Mouse (Mus musculus): ENCODE results near the gene Tll1.
"Not testable (repeated sequence)": the region's sequence is repeated elsewhere in the genome, so short reads cannot be mapped to it uniquely, and the experiment has no call there.

Gene Tll1

GRCm38 (mm10) chr8:64059867-64060266 is 146.2 kb downstream of the Tll1 start:
- no peak for DNase-seq (ENCODE audit: low spot score in 2 of 2)

- no peak for DNase-seq (ENCODE audit: low spot score in 2 of 2)
Observed at GRCm38 (mm10) chr8:64057571-64057970, 148.5 kb downstream of the Tll1 start.

GRCm38 (mm10) chr8:64048556-64048955 is 157.5 kb downstream of the Tll1 start:
- no peak for DNase-seq (ENCODE audit: low spot score in 2 of 2)

- no peak for DNase-seq (ENCODE audit: low spot score in 2 of 2)
Observed at GRCm38 (mm10) chr8:64047963-64048505, 158.0 kb downstream of the Tll1 start.

GRCm38 (mm10) chr8:64041303-64041884 is 164.7 kb downstream of the Tll1 start:
- DNase-seq (ENCODE audit: low spot score in 2 of 2) = no peak

GRCm38 (mm10) chr8:64030672-64031385 is 175.2 kb downstream of the Tll1 start:
- no peak for DNase-seq (ENCODE audit: low spot score in 2 of 2)

GRCm38 (mm10) chr8:64030081-64030480 is 176.0 kb downstream of the Tll1 start:
- DNase-seq (ENCODE audit: low spot score in 2 of 2) = no peak

- DNase-seq (ENCODE audit: low spot score in 2 of 2) = no peak
Observed at GRCm38 (mm10) chr8:64029525-64029924, 176.5 kb downstream of the Tll1 start.

- no peak for DNase-seq (ENCODE audit: low spot score in 2 of 2)
Observed at GRCm38 (mm10) chr8:64024359-64024758, 181.7 kb downstream of the Tll1 start.

GRCm38 (mm10) chr8:64023579-64023978 is 182.5 kb downstream of the Tll1 start:
- no peak for DNase-seq (ENCODE audit: low spot score in 2 of 2)

GRCm38 (mm10) chr8:64023027-64023426 is 183.0 kb downstream of the Tll1 start:
- no peak for DNase-seq (ENCODE audit: low spot score in 2 of 2)

GRCm38 (mm10) chr8:63970612-63971391 is 235.3 kb downstream of the Tll1 start:
- not testable (repeated sequence) for DNase-seq (ENCODE audit: low spot score in 2 of 2)
